Mouse (Mus musculus): ENCODE results near the gene Gm9195.

GRCm38 (mm10) chr14:72447141-72448091 is 44.2 kb downstream of the Gm9195 start:
- TF ChIP-seq CTCF (IDR thresholded peaks at IDR 0.05; ENCODE audit: low read depth), result peak; percentile 60
- TF ChIP-seq EP300 (IDR thresholded peaks at IDR 0.05; ENCODE audit: low read depth), result no peak

Data from liver, postnatal 0 days (tissue).